Mouse (Mus musculus): ENCODE measurements around the gene Slc11a1.

The Slc11a1 gene

DNA sequence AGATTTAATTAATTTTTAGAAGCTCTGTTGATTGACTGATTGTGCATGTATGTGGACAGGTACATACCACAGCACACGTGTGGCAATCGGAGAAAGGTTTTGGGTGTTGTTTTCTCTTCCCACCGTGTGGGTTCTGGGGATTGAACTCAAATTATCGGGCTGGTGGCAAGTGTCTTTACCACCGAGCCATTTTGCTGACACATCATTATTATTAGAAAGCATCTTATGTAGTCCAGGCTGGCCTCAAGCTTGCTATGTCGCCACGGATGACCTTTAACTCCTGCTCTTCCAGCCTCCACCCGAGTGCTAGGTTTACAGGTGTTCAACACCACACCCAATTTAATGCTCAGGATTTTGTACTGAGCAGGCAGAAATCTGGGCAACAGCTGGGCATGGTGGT lies 37.7 kb downstream of the Slc11a1 start:
- DNase-seq, result no peak

DNA sequence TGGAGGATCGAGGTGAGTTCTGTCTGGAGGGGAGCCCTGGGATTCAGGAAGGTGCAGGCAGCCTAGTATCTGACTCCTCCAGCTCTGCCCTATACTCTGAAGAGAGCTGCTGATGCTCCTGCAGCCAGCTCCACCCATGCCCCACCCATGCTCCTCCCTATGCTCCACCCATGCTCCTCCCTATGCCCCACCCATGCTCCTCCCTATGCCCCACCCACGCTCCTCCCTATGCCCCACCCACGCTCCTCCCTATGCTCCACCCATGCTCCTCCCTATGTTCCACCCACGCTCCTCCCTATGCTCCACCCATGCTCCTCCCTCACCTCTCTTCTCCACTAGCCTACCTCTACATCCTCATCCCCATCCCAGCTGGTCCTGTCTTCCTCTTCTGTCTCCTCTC lies 40.1 kb downstream of the Slc11a1 start:
- peak in 1 of 2 experiments; percentile 50 for DNase-seq

GRCm38 (mm10) chr1:74418747-74419439 lies 43.9 kb downstream of the Slc11a1 start:
- DNase-seq, result peak in 1 of 2 experiments; percentile 45

- DNase-seq, result no peak
These were observed 44.4 kb downstream of the Slc11a1 start for GRCm38 (mm10) chr1:74419440-74419794.

- DNase-seq, result no peak
These were observed 48.2 kb downstream of the Slc11a1 start for GRCm38 (mm10) chr1:74423147-74423546.

- DNase-seq, result no peak
These were observed 50.9 kb downstream of the Slc11a1 start for GRCm38 (mm10) chr1:74425845-74426244.

DNA sequence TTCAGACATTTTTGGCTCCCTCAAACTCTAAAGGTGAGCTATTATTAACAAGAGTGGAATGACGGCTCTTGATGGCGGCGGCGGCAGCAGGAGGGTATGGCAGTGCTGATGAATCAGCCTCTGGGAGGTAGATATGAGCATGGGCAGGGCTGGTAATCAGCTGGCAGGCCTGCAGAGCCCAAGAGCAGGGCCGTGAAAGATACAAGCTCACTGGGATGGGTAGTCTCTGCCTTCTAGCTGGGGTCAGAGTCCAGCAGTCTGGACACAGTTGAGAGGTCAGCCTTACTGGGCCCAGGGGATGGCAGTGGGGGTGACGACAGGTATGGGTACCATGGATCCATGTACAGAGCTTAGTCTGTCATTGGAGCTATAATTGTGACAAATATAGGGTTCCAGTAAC lies 58.2 kb downstream of the Slc11a1 start:
- no peak for DNase-seq

- no peak for DNase-seq
These were observed 59.6 kb downstream of the Slc11a1 start for GRCm38 (mm10) chr1:74434596-74434995.

DNA sequence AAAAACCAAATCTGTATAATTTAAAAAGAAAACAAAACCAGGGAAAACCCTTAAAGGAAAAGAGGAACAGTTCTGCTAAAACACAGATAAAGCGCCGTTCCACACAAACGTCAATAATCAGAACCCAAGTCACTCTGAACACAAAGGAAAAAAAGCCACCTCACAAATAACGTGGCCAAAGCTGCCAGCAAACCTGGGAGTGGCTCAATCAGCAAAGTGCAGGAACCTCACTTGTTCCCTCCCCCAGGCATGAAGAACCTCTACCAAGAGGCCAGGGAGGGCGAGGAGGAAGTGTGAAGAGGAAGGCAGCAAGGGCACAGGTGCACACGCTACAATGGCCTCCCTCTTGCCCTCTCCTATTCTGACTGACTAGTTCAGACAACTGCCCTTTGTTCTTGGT lies 60.6 kb downstream of the Slc11a1 start:
- DNase-seq, result no peak
